Mouse (Mus musculus) brain, embryonic 14.5 days (tissue): ENCODE measurements around the gene Tasp1.

Source experiments
- CTCF ChIP-seq: fragments of 200-500 bp; IDR thresholded peaks from 2 replicates; pipeline ENCODE4 v1.5.1; 2012; ENCODE audit warnings: inconsistent platforms, mild to moderate bottlenecking, moderate library complexity, borderline replicate concordance; ENCODE audit not compliant: insufficient read depth, insufficient read length; ENCODE audit errors: extremely low read depth
- POLR2A ChIP-seq: fragments of 200-500 bp; IDR thresholded peaks from 2 replicates; pipeline ENCODE4 v1.6.1; 2012; ENCODE audit warnings: mild to moderate bottlenecking, inconsistent platforms, borderline replicate concordance; ENCODE audit not compliant: poor library complexity, insufficient read depth, insufficient read length, severe bottlenecking; ENCODE audit errors: extremely low read depth

DNA sequence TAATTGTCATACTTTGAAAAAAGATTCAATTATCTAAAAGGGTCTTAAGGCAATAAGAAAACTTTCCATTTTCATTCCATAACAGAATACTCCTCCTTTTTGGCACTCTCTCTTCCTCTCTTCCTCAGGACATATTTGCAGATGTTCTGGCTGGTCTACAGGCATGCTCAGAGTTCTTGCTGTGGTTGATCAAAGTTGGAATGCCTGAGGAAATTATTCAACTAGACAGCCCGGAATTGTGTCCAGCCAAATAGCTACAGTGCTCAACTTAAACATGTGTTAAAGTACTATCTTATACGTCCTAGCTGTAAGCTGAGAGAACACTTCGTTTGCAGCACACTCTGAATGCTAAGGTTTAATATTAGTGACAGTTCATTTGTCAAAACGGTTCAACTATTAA lies 41.7 kb downstream of the Tasp1 start:
- TF ChIP-seq POLR2A, result no peak
- TF ChIP-seq CTCF, result no peak
